Mouse (Mus musculus) intestine, embryonic 16.5 days (tissue): ENCODE data around the gene Qser1. TPM values are rescaled to one million over a fixed set of nuclear protein-coding genes. Genes with fewer than 3 reads are reported as not detected.

ENCODE experiments used
- ATAC-seq: fragments of 200-750 bp; cut with Nextera tagmentation; 2 replicates; pipeline ENCODE4 v1.8.0; 2017; ENCODE audit warnings: moderate TSS enrichment, moderate library complexity
- H3K27ac ChIP-seq: fragments of 300-500 bp; sonication (generic); 2 replicates; pipeline ENCODE4 v1.5.1; 2014; ENCODE audit warnings: mild to moderate bottlenecking, low read length
- H3K27me3 ChIP-seq: fragments of 300-500 bp; sonication (generic); replicated peaks from 2 replicates; pipeline ENCODE4 v1.6.1; 2014; ENCODE audit warnings: low read length, control low read depth, mixed read lengths; ENCODE audit not compliant: control insufficient read depth, insufficient read depth
- H3K36me3 ChIP-seq: fragments of 300-500 bp; sonication (generic); 2 replicates; pipeline ENCODE4 v1.6.1; 2014; ENCODE audit warnings: low read length, control low read depth; ENCODE audit not compliant: control insufficient read depth, insufficient read depth
- H3K4me1 ChIP-seq: fragments of 300-500 bp; sonication (generic); 2 replicates; pipeline ENCODE4 v1.6.1; 2014; ENCODE audit warnings: low read length, control low read depth, mixed read lengths; ENCODE audit not compliant: control insufficient read depth, insufficient read depth
- H3K4me2 ChIP-seq: fragments of 300-500 bp; sonication (generic); 2 replicates; pipeline ENCODE4 v1.6.1; 2014; ENCODE audit warnings: low read depth, low read length, control low read depth
- H3K4me3 ChIP-seq: fragments of 300-500 bp; sonication (generic); 2 replicates; pipeline ENCODE4 v1.5.1; 2014; ENCODE audit warnings: mild to moderate bottlenecking, low read length
- H3K9ac ChIP-seq: fragments of 300-500 bp; sonication (generic); 2 replicates; pipeline ENCODE4 v1.6.1; 2014; ENCODE audit warnings: low read depth, low read length
- H3K9me3 ChIP-seq: fragments of 300-500 bp; sonication (generic); 2 replicates; pipeline ENCODE4 v1.6.1; 2016; ENCODE audit warnings: low read length, control low read depth; ENCODE audit not compliant: control insufficient read depth
- WGBS: fragments of 180-500 bp; shearing (Covaris S2); extraction: QIAGEN DNeasy Blood & Tissue Kit; methylation state at CpG from one replicate; pipeline ENCODE4 v1.1.7; 2014; 5-methylcytosine and 5-hydroxymethylcytosine counted together
- polyA plus RNA-seq: library from polyadenylated mRNA; unstranded; fragments of >200 nt; fragmentation: Nextera tagmentation; extraction: Ambion mirVana; gene quantifications from 2 replicates; pipeline ENCODE4 v1.2.1, GENCODE M21; 2015

Qser1 gene
- polyA plus RNA-seq, 1 experiment from 2014 or later, result 4.5 TPM

- no peak overlapping the region for H3K4me3 ChIP-seq
- no peaks in the 10 kb centered on the region for H3K36me3 ChIP-seq
- H3K4me2 ChIP-seq, result no peak overlapping the region
- 0 out of 2 replicates have a peak, but pooled peaks cover 2% of the 10 kb centered on the region for H3K4me1 ChIP-seq
- no peaks in the 10 kb centered on the region for H3K9me3 ChIP-seq
- H3K9ac ChIP-seq, result no peak overlapping the region
- no peaks in the 10 kb centered on the region for H3K27me3 ChIP-seq
- no peak overlapping the region for H3K27ac ChIP-seq
- WGBS, result 32% methylated on average over 5 of the region's 5 CpGs
- no peak for ATAC-seq
Observed at GRCm38 (mm10) chr2:104851686-104852085, 35.1 kb upstream of the Qser1 start.

DNA sequence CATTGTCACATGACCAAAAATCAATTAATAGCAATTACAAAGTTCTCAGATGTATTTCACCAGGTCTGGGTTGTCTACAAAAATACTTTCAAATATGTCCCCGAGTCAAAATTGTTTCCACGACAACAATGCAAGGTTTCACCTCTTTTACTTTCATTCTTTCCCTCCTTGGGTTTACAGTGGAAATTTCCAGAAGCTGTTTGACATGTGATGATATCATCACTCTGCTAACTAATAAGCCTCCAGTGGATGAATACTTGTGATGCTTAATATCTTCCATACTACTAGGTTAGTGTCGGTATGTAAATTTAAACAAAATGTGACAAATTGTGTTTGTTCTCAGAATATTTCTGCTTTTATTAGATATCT is 33.4 kb upstream of the Qser1 start:
- no peaks in the 10 kb centered on the region for H3K36me3 ChIP-seq
- 52% methylated on average over 3 of the region's 3 CpGs for WGBS
- H3K27me3 ChIP-seq, result no peaks in the 10 kb centered on the region
- H3K4me3 ChIP-seq, result peak overlapping the region; percentile 61
- ATAC-seq, result no peak; the same call in 1 of the 2 replicates
- H3K4me2 ChIP-seq, result peak overlapping the region; percentile 97
- H3K9me3 ChIP-seq, result no peaks in the 10 kb centered on the region
- 0 out of 2 replicates have a peak, but pooled peaks cover 2% of the 10 kb centered on the region for H3K4me1 ChIP-seq
- H3K27ac ChIP-seq, result no peak overlapping the region
- peak overlapping the region; percentile 65 for H3K9ac ChIP-seq

DNA sequence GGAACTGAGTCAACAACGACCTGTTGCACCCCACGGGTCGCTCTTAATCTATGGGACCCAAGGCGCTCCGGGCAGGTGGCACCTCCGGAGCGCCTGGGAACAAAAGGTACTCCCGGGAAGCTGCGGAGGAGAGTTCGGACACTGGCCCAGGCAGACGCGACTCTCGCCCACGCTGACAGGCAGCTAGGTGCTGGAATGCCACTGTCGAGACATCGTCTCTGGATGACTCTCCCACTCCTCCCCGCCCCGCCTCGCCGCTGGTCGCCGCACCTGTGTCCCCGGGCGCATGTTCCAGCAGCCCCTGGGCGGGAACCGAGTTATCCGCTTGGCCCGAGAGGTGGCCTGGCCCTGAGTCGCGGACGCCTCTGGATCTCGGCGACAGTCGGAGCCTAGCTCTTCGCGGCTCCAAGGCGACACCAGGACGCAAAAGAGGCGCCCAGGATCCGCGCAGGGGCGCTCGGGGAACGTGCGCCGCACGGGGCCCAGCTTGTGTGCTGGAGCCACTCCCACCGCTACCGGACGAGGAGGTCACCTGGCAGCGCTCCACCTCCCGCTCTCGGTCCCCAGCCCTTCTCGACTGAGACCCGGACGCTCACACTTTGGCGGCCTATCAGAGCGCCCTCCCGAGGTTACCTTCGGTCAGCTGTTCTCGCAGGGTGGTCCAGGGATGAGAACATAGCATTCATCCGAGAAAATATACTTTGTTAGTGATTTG is 32.9 kb upstream of the Qser1 start, which contains the start of gene Prrg4:
TSS of gene Prrg4 (minus strand) at position 601 of the 715 bp plus-strand sequence.
- Histone ChIP-seq H3K4me3 (peak within 1 kb of the TSS; percentile 61), H3K4me2 (peak within 1 kb of the TSS; percentile 97), H3K27me3 (no peaks in the 10 kb centered on the region), H3K36me3 (no peaks in the 10 kb centered on the region), H3K4me1 (0 out of 2 replicates have a peak, but pooled peaks cover 2% of the 10 kb centered on the region), H3K9ac (peak within 1 kb of the TSS; percentile 65), H3K27ac (peak within 1 kb of the TSS; percentile 35; the same call in 1 of the 2 replicates), H3K9me3 (no peaks in the 10 kb centered on the region)
- ATAC-seq, result peak; percentile 95
- under 1% methylated on average over 62 of the region's 62 CpGs for WGBS

DNA sequence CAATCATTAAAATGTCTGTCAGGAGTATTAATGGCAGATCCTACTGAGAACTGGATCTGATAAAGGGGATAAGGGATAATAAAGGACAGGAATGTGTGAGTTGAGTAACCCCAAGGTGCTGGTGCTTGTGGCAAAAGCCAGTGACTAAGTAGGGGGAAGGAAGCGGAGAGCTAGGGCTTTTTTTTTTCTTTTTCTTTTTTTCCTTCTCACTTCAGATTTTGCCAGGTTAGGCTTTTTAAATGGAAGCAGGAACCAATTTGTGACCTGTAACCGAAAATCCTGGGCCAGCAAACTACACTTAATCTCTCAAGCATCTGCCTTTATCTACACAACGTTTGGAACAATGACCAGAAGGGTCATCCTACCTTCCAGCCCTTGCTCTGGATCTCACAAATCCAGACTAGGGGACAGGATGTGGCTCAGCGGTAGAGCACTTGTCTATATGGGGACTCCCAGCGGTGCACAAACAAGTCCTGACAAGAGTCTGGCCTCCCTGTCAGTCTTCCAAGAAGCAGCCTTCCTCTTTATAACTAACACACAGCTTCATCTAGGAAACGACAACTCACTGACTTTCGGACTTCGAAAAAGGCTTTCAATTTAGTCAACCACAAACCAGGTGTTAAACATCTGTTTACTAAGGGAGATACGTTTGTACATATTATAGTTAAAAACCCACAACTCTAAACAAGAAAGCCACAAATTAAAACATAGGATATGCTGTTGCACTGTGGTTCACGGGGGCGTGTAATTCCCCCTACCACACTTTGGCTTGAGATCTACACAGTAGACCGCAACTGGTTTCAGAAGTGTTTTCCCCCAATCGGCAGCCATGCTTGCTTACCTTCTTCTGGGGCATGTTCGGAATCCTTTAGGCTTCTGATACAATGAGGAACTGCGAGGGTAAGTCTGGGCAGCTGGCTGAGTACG is 31.9 kb upstream of the Qser1 start:
- Histone ChIP-seq H3K27ac (no peak overlapping the region), H3K4me2 (peak overlapping the region; percentile 97), H3K9me3 (no peaks in the 10 kb centered on the region), H3K9ac (peak overlapping the region; percentile 65), H3K4me1 (0 out of 2 replicates have a peak, but pooled peaks cover 2% of the 10 kb centered on the region), H3K4me3 (peak overlapping the region; percentile 61), H3K36me3 (no peaks in the 10 kb centered on the region), H3K27me3 (no peaks in the 10 kb centered on the region)
- peak; percentile 39 for ATAC-seq
- 27% methylated on average over 16 of the region's 16 CpGs for WGBS

- H3K4me2 ChIP-seq, result no peak overlapping the region
- H3K27ac ChIP-seq, result no peak overlapping the region
- H3K4me1 ChIP-seq, result 0 out of 2 replicates have a peak, but pooled peaks cover 2% of the 10 kb centered on the region
- no peak; the same call in 1 of the 2 replicates for ATAC-seq
- no peaks in the 10 kb centered on the region for H3K36me3 ChIP-seq
- WGBS, result 61% methylated on average over 2 of the region's 2 CpGs
- H3K9me3 ChIP-seq, result no peaks in the 10 kb centered on the region
- H3K4me3 ChIP-seq, result no peak overlapping the region
- no peaks in the 10 kb centered on the region for H3K27me3 ChIP-seq
- no peak overlapping the region for H3K9ac ChIP-seq
Observed at GRCm38 (mm10) chr2:104847645-104848044, 31.1 kb upstream of the Qser1 start.

- Histone ChIP-seq H3K27me3 (no peaks in the 10 kb centered on the region), H3K4me1 (0 out of 2 replicates have a peak, but pooled peaks cover 2% of the 10 kb centered on the region), H3K9me3 (no peaks in the 10 kb centered on the region), H3K4me3 (no peak overlapping the region), H3K4me2 (no peak overlapping the region), H3K27ac (no peak overlapping the region), H3K36me3 (no peaks in the 10 kb centered on the region), H3K9ac (no peak overlapping the region)
- WGBS, result 47% methylated on average over 4 of the region's 4 CpGs
- no peak for ATAC-seq
Observed at GRCm38 (mm10) chr2:104846638-104847414, 30.3 kb upstream of the Qser1 start.

GRCm38 (mm10) chr2:104842559-104842958 is 26.0 kb upstream of the Qser1 start:
- no peaks in the 10 kb centered on the region for H3K36me3 ChIP-seq
- H3K4me2 ChIP-seq, result no peak overlapping the region
- H3K4me3 ChIP-seq, result no peak overlapping the region
- no peaks in the 10 kb centered on the region for H3K27me3 ChIP-seq
- H3K4me1 ChIP-seq, result no peaks in the 10 kb centered on the region
- no peak overlapping the region for H3K9ac ChIP-seq
- ATAC-seq, result no peak
- H3K27ac ChIP-seq, result no peak overlapping the region
- 0 out of 2 replicates have a peak, but pooled peaks cover 3% of the 10 kb centered on the region for H3K9me3 ChIP-seq

DNA sequence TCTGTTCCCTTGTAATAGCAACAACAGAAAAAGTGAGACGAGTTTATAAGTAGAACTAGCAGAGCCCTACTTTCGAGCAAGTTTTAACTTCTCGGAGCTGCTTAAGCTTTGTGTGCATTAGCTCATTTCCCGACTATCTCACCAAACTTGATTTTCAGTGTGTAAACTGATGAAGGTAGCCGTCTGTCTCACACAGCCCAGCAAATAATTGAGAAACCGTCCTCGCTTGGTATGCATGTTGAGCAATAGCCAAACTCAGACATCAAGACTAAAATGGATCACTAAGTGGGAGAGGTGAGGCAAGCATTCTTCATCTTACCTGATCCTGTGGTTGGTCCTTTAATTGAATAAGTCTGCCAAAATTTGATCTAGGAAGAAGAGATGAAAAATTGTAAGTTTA is 25.2 kb upstream of the Qser1 start:
- WGBS, result 78% methylated on average over 7 of the region's 7 CpGs
- no peak overlapping the region for H3K4me2 ChIP-seq
- 0 out of 2 replicates have a peak, but pooled peaks cover 3% of the 10 kb centered on the region for H3K9me3 ChIP-seq
- H3K4me1 ChIP-seq, result no peaks in the 10 kb centered on the region
- no peaks in the 10 kb centered on the region for H3K36me3 ChIP-seq
- H3K27me3 ChIP-seq, result no peaks in the 10 kb centered on the region
- no peak overlapping the region for H3K9ac ChIP-seq
- ATAC-seq, result no peak
- no peak overlapping the region for H3K4me3 ChIP-seq
- H3K27ac ChIP-seq, result no peak overlapping the region

DNA sequence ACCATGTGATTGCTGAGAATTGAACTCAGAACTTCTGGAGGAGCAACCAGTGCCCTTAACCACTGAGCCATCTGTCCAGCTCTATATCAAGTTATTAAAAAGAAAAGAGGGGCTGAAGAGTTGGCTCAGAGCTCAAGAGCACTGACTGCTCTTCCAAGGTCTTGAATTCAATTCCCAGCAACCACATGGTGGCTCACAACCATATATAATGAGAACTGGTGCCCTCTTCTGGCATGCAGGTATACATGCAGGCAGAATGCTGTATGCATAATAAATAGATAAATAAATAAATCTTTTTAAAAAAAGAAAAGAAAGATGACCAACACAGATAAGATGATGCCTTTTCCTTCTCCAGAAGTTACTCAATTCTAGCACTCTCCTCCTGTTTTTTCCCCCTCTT is 24.4 kb upstream of the Qser1 start:
- Histone ChIP-seq H3K4me3 (no peak overlapping the region), H3K36me3 (no peaks in the 10 kb centered on the region), H3K27ac (no peak overlapping the region), H3K9ac (no peak overlapping the region), H3K4me1 (no peaks in the 10 kb centered on the region), H3K27me3 (no peaks in the 10 kb centered on the region), H3K4me2 (no peak overlapping the region), H3K9me3 (0 out of 2 replicates have a peak, but pooled peaks cover 3% of the 10 kb centered on the region)
- ATAC-seq, result no peak
